Mouse (Mus musculus): Measurements from ENCODE around the gene Bmp2.

DNA sequence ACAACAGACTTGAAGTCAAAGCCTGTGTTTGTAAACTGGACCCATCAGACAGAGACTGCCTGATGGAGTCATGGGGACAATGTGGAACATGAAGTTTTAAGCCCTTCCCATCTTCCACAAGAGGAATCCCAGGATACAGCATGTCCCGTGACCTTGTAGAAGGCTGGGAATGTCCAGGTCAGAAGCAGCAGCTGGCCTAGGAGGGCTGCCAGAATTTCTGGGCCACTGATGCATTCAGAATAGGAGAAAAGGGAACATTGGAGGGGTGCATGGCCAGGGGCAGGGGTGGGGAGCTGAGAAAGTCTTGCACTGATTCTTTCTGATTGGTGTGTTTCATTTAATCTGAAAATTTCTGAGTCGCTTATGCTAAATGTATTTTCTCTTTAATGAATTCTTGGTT lies 29.8 kb upstream of the Bmp2 start:
- TF ChIP-seq ZC3H11A (IDR thresholded peaks at IDR 0.05; ENCODE audit: borderline replicate concordance, low read depth, low read length) (no peak), HCFC1 (IDR thresholded peaks at IDR 0.05; ENCODE audit: borderline replicate concordance, insufficient read depth, low read length) (no peak), MAFK (IDR thresholded peaks at IDR 0.05; ENCODE audit: insufficient read depth, low read depth, low read length) (no peak)
